Mouse (Mus musculus) liver, embryonic 11.5 days (tissue): ENCODE measurements around the gene Lgi1. TPM values are rescaled to one million over a fixed set of nuclear protein-coding genes. Genes with fewer than 3 reads are reported as not detected.
A peak's percentile ranks its signal among the peaks of the same experiment; 100 is the strongest.

Experiments used
- ATAC-seq: fragments of 200-750 bp; cut with Nextera tagmentation; replicated peaks from 2 replicates; pipeline ENCODE4 v1.8.0; 2017; ENCODE audit warnings: moderate number of reproducible peaks, mild to moderate bottlenecking, moderate TSS enrichment, moderate library complexity; ENCODE audit not compliant: low FRiP score
- DNase-seq: peaks from one replicate; pipeline ENCODE4 v3.0.0-alpha.2; 2017; ENCODE audit warnings: low spot score
- H3K27ac ChIP-seq: fragments of 300-500 bp; sonication (generic); 2 replicates; pipeline ENCODE4 v1.5.1; 2014; ENCODE audit warnings: mild to moderate bottlenecking, low read depth, low read length, control low read depth
- H3K27me3 ChIP-seq: fragments of 300-500 bp; sonication (generic); replicated peaks from 2 replicates; pipeline ENCODE4 v1.6.1; 2014; ENCODE audit warnings: low read length, mixed read lengths; ENCODE audit not compliant: control insufficient read depth, insufficient read depth
- H3K36me3 ChIP-seq: fragments of 300-500 bp; sonication (generic); 2 replicates; pipeline ENCODE4 v1.6.1; 2014; ENCODE audit warnings: mild to moderate bottlenecking, low read length, moderate library complexity, mixed read lengths; ENCODE audit not compliant: control insufficient read depth, insufficient read depth
- H3K4me1 ChIP-seq: fragments of 300-500 bp; sonication (generic); replicated peaks from 2 replicates; pipeline ENCODE4 v1.6.1; 2014; ENCODE audit warnings: low read length, mixed read lengths; ENCODE audit not compliant: control insufficient read depth, insufficient read depth
- H3K4me2 ChIP-seq: fragments of 300-500 bp; sonication (generic); 2 replicates; pipeline ENCODE4 v1.6.1; 2014; ENCODE audit warnings: mild to moderate bottlenecking, control low read depth, moderate library complexity
- H3K4me3 ChIP-seq: fragments of 300-500 bp; sonication (generic); 2 replicates; pipeline ENCODE4 v1.5.1; 2014; ENCODE audit warnings: low read depth, low read length, control low read depth
- H3K9ac ChIP-seq: fragments of 300-500 bp; sonication (generic); 2 replicates; pipeline ENCODE4 v1.6.1; 2014; ENCODE audit warnings: low read depth, low read length, control low read depth
- H3K9me3 ChIP-seq: fragments of 300-500 bp; sonication (generic); 2 replicates; pipeline ENCODE4 v1.6.1; 2016; ENCODE audit warnings: low read length, inconsistent platforms, mixed read lengths; ENCODE audit not compliant: control insufficient read depth
- WGBS: fragments of 180-500 bp; shearing (Covaris S2); extraction: QIAGEN DNeasy Blood & Tissue Kit; methylation state at CpG from one replicate; pipeline ENCODE4 v1.1.7; 2014; 5-methylcytosine and 5-hydroxymethylcytosine counted together
- polyA plus RNA-seq: library from polyadenylated mRNA; unstranded; fragments of >200 nt; fragmentation: Nextera tagmentation; extraction: Ambion mirVana; gene quantifications from 2 replicates; pipeline ENCODE4 v1.2.1, GENCODE M21; 2014

Lgi1 gene
- polyA plus RNA-seq, 1 experiment from 2014 or later = 0.16 TPM

DNA sequence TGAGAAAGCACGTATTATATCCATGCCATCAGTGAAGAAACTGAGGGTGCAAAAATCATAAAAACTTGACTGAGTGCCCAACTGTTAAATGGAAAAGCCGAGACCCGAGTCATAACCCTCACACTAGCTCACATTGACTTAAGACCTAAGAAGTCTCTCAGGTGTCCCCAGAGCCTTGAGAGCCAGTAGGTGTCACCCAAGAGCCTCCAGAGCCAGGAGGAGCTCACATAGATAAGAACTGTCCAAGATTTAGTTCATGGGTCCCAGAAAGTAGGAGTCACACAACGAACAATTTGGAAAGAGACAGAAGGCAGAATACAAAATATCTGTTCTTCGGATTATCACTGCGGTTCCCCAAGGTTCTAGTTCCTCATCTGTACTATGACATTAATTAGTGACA, 10.5 kb upstream of the Lgi1 start:
- no peak for ATAC-seq
- H3K27me3 ChIP-seq = no peaks in the 10 kb centered on the region
- H3K9me3 ChIP-seq = no peaks in the 10 kb centered on the region
- H3K4me3 ChIP-seq = no peak overlapping the region
- 56% methylated on average over 6 of the region's 6 CpGs for WGBS
- no peak overlapping the region for H3K27ac ChIP-seq
- no peak overlapping the region for H3K9ac ChIP-seq
- no peak overlapping the region for H3K4me2 ChIP-seq
- no peak for DNase-seq
- no peaks in the 10 kb centered on the region for H3K36me3 ChIP-seq
- H3K4me1 ChIP-seq = no peaks in the 10 kb centered on the region; the same call in 1 of the 2 replicates

GRCm38 (mm10) chr19:38258651-38259065, 5.7 kb upstream of the Lgi1 start:
- H3K4me3 ChIP-seq = no peak overlapping the region
- 82% methylated on average over 3 of the region's 3 CpGs for WGBS

GRCm38 (mm10) chr19:38259436-38259835, 4.9 kb upstream of the Lgi1 start:
- H3K4me2 ChIP-seq = no peak overlapping the region
- 70% methylated on average over 3 of the region's 3 CpGs for WGBS
- H3K4me3 ChIP-seq = no peak overlapping the region
- ATAC-seq (no peak), DNase-seq (no peak)
- no peak overlapping the region for H3K27ac ChIP-seq
- H3K27me3 ChIP-seq = peaks cover 6% of the 10 kb centered on the region
- H3K36me3 ChIP-seq = no peaks in the 10 kb centered on the region
- no peaks in the 10 kb centered on the region for H3K9me3 ChIP-seq
- H3K9ac ChIP-seq = no peak overlapping the region
- H3K4me1 ChIP-seq = no peaks in the 10 kb centered on the region

More at GRCm38 (mm10) chr19:38258651-38259065, 5.7 kb upstream of the Lgi1 start:
- ATAC-seq (no peak), DNase-seq (no peak)
- no peak overlapping the region for H3K4me2 ChIP-seq
- no peaks in the 10 kb centered on the region for H3K4me1 ChIP-seq
- H3K9me3 ChIP-seq = no peaks in the 10 kb centered on the region
- H3K27me3 ChIP-seq = peaks cover under 1% of the 10 kb centered on the region; the same call in 1 of the 2 replicates
- H3K9ac ChIP-seq = no peak overlapping the region
- no peak overlapping the region for H3K27ac ChIP-seq
- H3K36me3 ChIP-seq = no peaks in the 10 kb centered on the region

DNA sequence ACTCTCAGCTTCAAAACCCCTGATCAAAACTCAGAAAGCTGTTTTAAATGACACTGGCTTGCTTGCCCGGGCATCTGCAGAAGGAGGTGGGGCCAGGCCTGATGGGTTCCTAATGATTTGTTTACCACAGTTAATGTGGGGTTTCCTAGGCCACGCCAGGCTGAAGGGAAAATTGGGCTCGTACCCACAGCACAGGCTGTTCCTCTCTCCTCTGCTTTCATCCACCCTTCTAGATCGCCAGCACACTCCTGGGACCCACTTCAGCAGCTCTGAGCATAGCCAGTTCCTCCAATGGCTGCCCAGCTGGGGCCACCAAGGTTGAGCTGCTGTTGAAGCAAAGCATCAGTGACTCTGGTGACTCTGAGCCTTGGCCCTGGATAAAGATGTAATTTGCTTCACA, 4.0 kb upstream of the Lgi1 start:
- Histone ChIP-seq H3K9me3 (no peaks in the 10 kb centered on the region), H3K4me1 (no peaks in the 10 kb centered on the region), H3K27me3 (peaks cover 6% of the 10 kb centered on the region), H3K36me3 (no peaks in the 10 kb centered on the region), H3K9ac (no peak overlapping the region), H3K4me2 (no peak overlapping the region), H3K4me3 (no peak overlapping the region), H3K27ac (no peak overlapping the region)
- 42% methylated on average over 4 of the region's 4 CpGs for WGBS
- ATAC-seq (no peak), DNase-seq (no peak)

DNA sequence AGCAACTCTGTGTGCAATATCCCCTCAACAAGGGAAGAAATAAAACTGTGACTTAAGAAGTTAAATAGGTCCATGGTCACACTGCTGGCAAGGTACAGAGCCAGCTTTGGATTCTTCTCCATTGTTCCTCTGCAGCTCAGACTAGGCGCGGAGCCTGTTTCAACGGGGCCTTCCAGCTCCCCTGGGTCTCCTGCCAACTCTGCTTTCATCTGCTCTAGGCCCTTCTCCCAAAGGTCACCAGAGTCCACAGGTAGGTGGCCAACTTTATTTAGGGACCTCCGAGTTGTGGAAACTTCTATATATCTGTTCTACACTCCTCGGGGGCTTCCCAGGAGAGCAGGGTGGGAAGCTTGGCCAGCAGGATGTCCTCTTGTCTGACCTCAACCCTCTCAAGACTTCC, 3.0 kb upstream of the Lgi1 start:
- Histone ChIP-seq H3K27me3 (peaks cover 6% of the 10 kb centered on the region), H3K9me3 (no peaks in the 10 kb centered on the region), H3K4me1 (no peaks in the 10 kb centered on the region), H3K36me3 (no peaks in the 10 kb centered on the region), H3K4me3 (no peak overlapping the region), H3K9ac (no peak overlapping the region), H3K27ac (no peak overlapping the region), H3K4me2 (no peak overlapping the region)
- ATAC-seq = no peak
- no peak for DNase-seq
- WGBS = 76% methylated on average over 5 of the region's 5 CpGs

- H3K4me2 ChIP-seq = peak overlapping the region; percentile 27; the same call in 1 of the 2 replicates
- 28% methylated on average over 14 of the region's 14 CpGs for WGBS
- H3K27ac ChIP-seq = no peak overlapping the region
- no peaks in the 10 kb centered on the region for H3K9me3 ChIP-seq
- peaks cover 6% of the 10 kb centered on the region for H3K27me3 ChIP-seq
- ATAC-seq = no peak
- H3K9ac ChIP-seq = no peak overlapping the region
- H3K4me3 ChIP-seq = no peak overlapping the region
- no peaks in the 10 kb centered on the region for H3K4me1 ChIP-seq
- H3K36me3 ChIP-seq = no peaks in the 10 kb centered on the region
- DNase-seq = no peak
Measured at GRCm38 (mm10) chr19:38263829-38264504, 369 bp upstream of the Lgi1 start.

DNA sequence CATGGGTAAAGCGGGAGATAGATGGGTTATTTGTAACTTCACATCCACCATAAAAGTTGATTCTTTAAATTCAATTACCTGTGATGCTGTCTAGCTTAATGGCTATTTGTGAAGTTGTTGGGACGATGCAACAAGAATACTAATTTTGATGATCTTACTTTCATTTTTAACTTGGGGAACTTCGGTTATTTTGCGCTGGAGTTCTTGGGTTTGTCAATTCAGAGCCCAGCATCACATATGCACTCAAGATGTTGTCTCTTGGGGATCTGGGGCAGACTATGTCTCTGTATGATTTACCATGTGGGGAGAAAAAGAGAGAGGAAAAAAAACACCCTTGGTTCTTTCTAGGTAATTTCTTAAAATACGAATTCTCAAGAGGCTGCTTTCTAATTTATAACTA, 1.4 kb downstream of the Lgi1 start:
- no peak for DNase-seq
- no peak overlapping the region for H3K4me2 ChIP-seq
- no peak overlapping the region for H3K4me3 ChIP-seq
- H3K9me3 ChIP-seq = no peaks in the 10 kb centered on the region
- peaks cover 6% of the 10 kb centered on the region for H3K27me3 ChIP-seq
- no peak for ATAC-seq
- no peaks in the 10 kb centered on the region for H3K36me3 ChIP-seq
- H3K9ac ChIP-seq = no peak overlapping the region
- H3K27ac ChIP-seq = no peak overlapping the region
- 81% methylated on average over 5 of the region's 5 CpGs for WGBS
- no peaks in the 10 kb centered on the region for H3K4me1 ChIP-seq

DNA sequence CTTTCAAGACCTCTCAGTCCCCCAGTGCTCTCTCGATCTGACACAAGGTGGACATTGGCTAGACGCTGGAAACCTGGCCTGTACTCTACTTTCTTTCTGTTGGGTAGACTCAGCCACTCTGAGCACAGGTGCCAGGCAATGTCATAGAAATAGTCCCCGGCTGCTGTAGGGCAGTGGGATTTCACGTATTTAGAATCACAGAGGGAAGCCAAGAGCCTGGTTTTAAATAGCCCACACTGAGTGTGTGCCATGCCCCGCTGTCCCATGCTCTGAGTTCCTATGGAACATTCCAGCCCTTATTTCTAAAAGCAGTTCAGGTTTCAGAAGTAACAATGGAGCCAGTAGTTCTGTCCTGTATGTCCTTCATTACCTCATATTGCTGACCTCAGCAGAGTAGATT, 3.1 kb downstream of the Lgi1 start:
- WGBS = 81% methylated on average over 5 of the region's 5 CpGs
- H3K4me1 ChIP-seq = no peaks in the 10 kb centered on the region
- ATAC-seq (no peak), DNase-seq (no peak)
- H3K4me3 ChIP-seq = no peak overlapping the region
- no peaks in the 10 kb centered on the region for H3K9me3 ChIP-seq
- H3K9ac ChIP-seq = no peak overlapping the region
- H3K27ac ChIP-seq = no peak overlapping the region
- H3K36me3 ChIP-seq = no peaks in the 10 kb centered on the region
- H3K4me2 ChIP-seq = no peak overlapping the region
- peaks cover 6% of the 10 kb centered on the region for H3K27me3 ChIP-seq

- 29% methylated on average over 6 of the region's 6 CpGs for WGBS
Measured at GRCm38 (mm10) chr19:38271071-38271470, 6.7 kb downstream of the Lgi1 start.

More at GRCm38 (mm10) chr19:38271071-38271470, 6.7 kb downstream of the Lgi1 start:
- H3K9ac ChIP-seq = no peak overlapping the region
- no peak overlapping the region for H3K27ac ChIP-seq
- DNase-seq (no peak), ATAC-seq (no peak)
- no peaks in the 10 kb centered on the region; the same call in 1 of the 2 replicates for H3K27me3 ChIP-seq
- H3K36me3 ChIP-seq = no peaks in the 10 kb centered on the region
- H3K4me3 ChIP-seq = no peak overlapping the region
- no peaks in the 10 kb centered on the region for H3K9me3 ChIP-seq
- no peak overlapping the region for H3K4me2 ChIP-seq
- H3K4me1 ChIP-seq = no peaks in the 10 kb centered on the region
